Mouse (Mus musculus) colon, adult 2 months (tissue): Measurements from ENCODE around the gene Rcor1. TPM values are rescaled to one million over a fixed set of nuclear protein-coding genes. Genes with fewer than 3 reads are reported as not detected.

Source experiments
- polyA plus RNA-seq: library from polyadenylated mRNA; depleted of rRNA; stranded (reverse); fragments of >200 nt; gene quantifications from 2 replicates; pipeline ENCODE4 v1.2.3, GENCODE M21; 2012; rRNA removed

The Rcor1 gene
- polyA plus RNA-seq: 11.4 and 12.5 TPM in 2 replicates

DNA sequence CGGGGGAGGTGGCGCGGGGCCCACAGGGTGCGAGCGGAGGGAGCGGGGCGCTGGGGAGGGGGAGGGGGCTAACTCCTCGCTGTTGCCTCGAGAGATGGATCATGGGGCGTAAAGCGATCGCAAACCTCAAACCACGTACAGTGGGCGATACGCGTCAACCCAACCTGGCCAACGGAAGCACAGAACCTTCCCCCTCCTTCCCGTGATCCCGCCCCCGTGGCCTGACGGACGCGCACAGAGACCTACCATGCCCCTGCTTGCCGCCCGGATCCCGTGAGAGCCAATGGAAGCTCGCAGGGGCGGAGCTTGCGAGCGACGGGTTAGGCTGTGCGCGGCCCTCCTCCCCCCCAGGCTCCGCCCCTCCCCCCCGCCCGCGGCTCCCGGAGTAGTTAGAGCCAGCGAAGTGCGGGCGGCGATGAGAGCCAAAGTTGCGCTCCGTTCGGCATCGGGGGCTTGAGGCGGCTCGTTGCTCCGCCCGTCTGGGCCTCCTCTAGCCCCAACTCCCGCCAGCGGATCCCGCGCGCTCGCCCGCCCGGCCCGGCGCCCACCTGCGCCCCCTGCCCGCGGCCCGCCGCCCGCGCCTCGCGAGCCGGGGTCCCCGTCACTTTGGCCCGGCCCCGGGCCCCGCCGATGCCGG lies at the start of gene Rcor1:
Gene Rcor1, plus strand, starts transcription at position 376 of the 637 bp plus-strand sequence.

Other genes with a start within 250 kb of the Rcor1 start
- gene Mok, start 198.4 kb upstream of the Rcor1 start, polyA plus RNA-seq: 1.0 and 1.3 TPM in 2 replicates
- gene Zfp839, start 189.1 kb upstream of the Rcor1 start, polyA plus RNA-seq: 6.0 and 6.4 TPM in 2 replicates
- 28.1 and 39.1 TPM in 2 replicates for gene Cinp, start 150.2 kb upstream of the Rcor1 start, polyA plus RNA-seq
- gene Tecpr2, start 150.1 kb upstream of the Rcor1 start, polyA plus RNA-seq: 5.7 and 6.0 TPM in 2 replicates
- 137 and 138 TPM in 2 replicates for gene Ankrd9, start 60.3 kb upstream of the Rcor1 start, polyA plus RNA-seq
- gene Traf3, start 127.0 kb downstream of the Rcor1 start, polyA plus RNA-seq: 18.6 and 19.4 TPM in 2 replicates
- gene 4930595D18Rik, start 145.1 kb downstream of the Rcor1 start, polyA plus RNA-seq: not detected in 2 replicates
- 7.4 and 22.4 TPM in 2 replicates for gene Amn, start 231.7 kb downstream of the Rcor1 start, polyA plus RNA-seq